Mouse (Mus musculus) CD4-positive, CD25-positive, alpha-beta regulatory T cell, adult 2 months (primary cell): ENCODE measurements around the gene Tcp11l1.

ENCODE experiments used
- DNase-seq: peaks from one replicate; pipeline ENCODE4 v3.0.0-alpha.2; 2012; ENCODE audit warnings: low read depth, low spot score

The Tcp11l1 gene

DNA sequence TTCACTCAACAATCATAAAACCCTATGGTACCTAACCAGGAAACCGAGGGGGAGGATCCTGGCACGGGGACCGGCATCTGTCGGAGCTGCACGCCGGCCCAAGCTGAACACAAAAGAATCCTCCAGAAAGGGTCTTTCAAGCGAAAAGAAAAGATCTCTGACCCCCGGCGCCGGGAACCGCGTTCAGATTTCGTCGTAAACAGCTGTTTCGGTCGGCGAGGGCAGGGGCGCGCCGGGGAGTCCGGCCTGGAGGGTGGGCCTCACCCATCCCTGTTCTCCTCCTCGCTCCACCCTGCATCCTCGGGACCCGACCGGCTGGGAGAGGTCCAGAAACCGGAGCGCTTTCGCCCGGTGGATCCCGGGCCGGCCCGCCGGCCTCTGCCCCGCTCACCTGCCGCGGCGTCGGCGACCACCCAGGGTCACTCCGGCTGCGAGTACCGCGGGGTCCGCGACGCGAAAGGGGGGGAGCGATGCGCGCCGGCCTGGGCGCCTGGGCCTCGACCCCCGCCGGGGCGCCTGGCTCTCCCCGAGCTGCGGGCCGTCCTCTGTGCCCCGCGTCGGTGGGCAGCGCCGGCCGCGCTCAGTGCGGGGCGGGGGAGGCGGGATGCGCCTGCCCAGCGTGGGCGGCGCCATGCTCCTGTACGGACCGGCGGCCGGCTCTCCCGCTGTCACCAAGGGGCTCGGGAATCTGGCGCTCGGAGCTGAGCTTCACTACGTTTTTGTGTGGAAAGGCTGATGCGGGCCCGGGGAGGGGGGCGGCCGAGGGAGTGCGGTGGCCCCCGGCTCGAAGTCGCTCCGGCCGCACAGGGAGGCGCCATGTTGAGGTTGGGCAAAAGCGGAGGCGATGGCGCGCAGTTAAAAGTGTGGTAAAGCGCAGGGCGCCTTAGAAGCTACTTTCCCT lies at the start of gene Tcp11l1:
Tcp11l1 (minus strand) TSS at position 585 of the 901 bp plus-strand sequence.
- DNase-seq: peak; percentile 25

DNA sequence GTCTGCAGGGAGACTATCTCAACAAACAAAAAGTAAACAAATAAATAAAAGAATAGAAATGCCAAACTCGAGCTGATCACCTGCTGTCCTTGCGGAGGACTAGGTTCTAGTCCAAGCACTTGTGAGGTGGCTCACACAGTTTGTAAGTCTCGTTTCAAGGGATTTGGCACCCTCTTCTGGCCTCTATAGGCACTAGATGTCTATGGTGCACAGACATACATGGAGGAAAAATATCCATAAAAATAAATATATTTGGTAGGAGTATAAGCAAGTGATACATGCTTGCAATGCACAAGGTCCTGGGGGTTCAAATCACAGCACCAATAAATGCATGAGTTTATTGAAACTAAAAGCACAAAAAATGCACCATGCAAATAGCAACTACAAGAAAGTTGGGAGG lies 38.6 kb upstream of the Tcp11l1 start:
- peak; percentile 12 for DNase-seq

DNA sequence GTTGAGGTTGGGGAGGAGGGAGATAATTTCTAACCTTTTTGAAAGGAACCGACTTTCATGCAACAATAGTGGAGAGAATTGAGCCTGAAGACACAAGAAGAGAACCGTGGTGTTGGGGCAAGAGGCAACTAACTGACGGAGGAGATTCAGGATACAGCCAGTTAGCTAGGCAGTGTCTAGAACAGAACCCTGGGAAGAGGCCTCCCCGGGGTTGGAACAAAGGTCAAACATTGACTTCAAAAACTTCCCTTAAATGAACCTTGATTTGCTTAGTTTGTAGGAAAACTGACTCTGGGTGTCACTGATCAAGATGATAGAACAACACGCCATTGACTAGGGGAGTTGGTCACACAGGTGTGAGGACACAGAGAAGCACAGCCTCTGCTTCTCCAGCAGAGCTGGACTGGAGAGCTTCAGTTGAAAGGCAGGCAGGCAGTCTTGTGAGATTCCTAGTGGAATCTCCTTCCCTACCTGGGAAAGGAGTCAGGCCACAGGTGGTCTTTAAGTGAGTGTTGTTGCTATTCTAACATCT lies 36.7 kb upstream of the Tcp11l1 start:
- DNase-seq: no peak

DNA sequence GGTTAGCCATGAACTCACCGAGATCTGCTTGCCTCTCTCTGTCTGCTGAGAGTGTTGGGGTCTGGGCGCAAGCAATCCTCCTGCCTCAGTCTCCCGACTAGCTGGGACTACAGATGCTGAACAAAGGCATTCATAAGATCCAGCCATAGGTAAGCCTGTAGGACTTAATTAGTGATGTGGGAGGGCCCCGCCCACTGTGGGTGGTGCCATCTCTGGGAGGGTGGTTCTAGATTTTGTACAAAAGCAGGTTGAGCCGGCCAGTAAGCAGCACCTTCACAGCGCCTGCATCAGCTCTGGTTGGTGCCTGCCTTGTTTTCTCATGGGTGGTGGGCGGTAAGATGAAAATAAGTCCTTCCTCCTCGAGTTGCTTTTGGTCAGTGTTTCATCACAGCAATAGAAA lies 34.3 kb upstream of the Tcp11l1 start:
- DNase-seq: no peak

DNA sequence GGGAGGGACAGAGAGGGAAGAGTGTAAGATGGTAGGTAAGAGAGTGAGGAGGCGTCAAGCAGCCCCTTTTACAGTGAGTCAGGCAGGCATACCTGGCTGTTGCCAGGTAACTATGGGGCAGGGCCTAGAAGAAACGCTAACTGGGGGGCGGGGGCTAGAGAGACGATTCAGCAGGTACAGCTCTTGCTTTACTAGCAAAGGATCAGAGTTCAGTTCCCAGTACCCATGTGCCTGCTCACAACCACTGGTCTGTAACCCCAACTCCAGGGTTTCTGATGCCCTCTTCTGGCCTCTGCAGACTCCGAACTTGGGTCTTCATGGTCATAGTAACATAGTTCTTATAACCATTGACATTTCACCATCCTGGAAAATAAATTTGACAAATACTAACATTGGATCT lies 32.0 kb upstream of the Tcp11l1 start:
- DNase-seq: no peak

DNA sequence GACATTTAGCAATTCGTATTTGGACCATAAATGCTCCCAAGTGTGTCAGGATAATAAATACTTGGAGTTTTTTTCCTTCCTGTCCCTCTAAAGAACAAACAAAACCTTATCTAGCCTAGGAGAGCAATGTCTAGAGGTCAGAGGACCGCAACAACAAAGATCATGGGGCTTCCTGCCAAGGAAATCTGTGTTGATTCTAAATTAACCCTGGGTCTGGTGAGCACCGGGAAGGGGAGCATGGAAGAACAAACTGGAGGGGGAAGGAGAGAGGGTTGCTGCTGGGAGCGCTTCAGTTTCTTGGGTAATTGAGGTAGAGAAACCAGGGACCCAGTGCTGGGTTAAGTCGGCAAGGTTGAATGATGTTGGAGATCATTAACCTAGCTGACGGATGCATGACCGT lies 31.2 kb upstream of the Tcp11l1 start:
- no peak for DNase-seq

DNA sequence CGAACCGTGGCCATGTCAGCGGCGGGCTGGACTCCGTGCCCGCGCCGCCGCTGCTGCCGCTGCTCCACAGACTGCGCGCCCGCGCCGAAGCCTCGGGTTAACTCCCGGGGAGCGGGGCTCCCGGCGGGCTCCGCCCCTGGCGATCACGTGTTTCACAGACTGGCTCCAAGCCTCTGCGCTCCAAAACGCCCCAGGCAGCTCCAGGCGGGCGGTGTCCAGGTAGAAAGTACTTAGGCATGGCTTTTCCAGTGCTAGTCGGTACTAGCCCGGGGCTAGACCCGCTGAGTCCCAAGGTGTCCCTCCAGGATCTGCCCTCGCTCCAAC lies 30.7 kb upstream of the Tcp11l1 start, which contains the start of gene Depdc7:
Depdc7 (minus strand) TSS at position 138 of the 324 bp plus-strand sequence.
- DNase-seq: peak; percentile 45

DNA sequence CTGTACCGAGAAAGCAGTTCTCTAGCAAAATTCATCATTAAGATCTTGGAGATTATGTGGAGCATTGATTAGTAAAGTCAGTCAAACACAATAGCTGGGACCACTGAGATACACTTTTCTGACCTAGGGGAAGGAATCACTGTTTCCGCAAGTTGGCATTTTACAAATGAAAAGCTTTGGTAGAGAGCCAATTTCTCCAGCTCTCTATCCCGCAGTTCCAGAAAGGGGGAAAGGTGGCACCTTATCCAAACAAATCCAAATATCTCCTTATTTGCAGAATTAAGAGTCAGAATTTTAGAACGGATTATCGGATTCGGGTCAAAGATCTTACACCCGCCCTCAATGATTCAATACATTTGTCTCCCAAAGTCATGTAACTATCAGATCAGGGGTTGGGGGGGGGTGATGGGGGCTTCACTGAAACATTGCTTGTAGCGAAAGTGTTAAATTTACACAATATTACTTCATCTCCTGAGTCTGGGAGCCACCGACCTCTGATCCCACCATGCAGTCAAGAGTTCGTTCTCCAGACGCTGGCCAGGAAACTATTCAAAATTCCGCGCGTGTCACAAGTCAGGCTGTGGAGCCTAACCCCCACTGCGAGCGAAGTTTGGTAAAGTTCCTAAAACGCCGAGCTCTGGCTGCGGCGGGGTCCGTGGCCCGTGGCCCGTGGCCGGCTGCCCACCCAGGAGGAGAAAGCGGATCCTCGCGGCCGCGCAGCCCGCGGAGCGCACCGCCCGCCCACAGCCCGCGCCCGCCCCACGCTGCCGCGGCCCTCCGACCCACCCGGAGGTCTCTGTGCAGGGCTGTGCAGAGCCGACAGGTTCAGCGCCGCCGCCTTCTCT lies 30.1 kb upstream of the Tcp11l1 start:
- DNase-seq: no peak

DNA sequence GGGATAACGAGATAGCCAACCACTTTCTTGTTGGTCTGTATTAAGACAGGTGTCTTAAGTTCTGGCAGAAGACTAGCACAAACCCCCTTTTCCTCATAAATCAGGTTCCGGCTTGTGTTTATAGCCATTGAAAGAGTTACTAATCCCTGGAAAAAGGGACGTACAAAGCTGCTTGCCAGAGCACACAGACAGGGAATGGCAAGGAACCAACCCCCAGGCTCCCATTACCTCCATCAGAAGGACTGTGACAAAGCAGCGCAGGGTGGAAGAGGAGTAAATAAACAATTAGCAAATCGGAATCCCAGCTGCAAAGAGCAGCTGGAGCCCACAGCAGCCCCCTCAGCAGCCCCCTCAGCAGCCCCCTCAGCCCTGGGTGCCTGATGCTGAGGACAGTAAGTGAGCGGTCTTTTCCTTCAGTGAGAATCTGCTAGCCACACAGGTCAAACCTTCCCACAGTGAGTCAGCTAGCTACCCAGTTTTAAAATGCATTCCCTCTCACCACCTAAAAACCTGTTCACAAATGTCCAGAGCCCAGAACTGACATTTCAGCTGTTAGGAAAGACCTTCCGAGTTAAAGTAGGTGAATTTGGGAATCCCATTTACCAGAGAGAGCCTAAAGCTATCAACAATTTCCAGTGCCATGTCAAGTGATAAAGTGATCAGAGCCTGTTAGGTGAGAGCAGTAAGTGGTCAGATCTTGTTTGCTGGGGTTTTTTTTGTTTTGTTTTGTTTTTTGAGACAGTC lies 29.2 kb upstream of the Tcp11l1 start:
- DNase-seq: no peak

DNA sequence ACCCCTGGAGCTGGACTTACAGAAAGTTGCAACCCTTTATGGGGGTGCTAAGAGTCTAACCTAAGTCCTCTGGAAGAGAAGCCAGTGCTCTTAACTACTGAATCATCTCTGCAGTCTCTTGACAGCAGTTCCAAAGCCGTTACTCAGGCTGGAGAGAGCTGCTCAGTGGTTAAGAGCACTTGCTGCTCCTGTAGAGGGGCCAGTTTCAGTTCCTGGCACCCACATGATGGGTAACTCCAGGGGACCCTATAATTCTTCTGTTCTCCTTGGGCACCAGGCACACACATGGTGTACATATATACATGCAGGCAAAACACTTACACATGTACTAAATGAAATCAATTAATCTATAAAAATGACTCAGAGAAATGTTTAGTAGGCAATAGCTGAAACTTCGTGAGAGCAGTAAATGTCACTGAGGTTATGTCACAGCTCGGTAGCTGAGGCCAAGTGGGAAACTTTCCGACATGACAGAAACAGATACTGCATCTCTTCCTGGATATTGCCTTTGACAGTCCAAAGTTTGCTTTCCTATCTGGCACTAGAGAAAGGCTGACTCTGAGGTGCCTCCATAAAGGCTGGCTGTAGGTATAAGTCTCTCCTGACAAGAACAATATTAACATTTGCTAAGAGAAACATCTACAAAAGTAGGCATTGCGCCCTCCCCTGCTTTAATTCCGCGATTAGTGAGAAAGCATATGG lies 28.4 kb upstream of the Tcp11l1 start:
- no peak for DNase-seq

DNA sequence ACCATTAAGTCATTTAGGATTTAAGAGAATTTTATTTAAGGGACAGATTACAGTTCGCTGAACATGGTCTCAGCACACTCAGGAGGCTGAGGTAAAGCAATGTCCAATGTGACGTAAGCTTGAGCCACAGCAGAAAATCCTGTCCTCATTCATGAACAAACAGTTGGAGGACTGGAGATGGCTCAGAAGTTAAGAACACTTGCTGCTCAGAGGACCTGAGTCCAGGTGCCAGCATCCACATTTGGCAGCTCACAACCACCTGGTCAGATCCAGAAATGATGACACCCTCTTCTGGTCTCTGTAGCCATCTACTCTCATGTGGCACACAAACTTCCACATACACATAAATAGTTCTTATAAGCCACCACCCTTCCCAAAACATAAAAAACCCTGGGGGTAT lies 27.7 kb upstream of the Tcp11l1 start:
- DNase-seq: no peak

DNA sequence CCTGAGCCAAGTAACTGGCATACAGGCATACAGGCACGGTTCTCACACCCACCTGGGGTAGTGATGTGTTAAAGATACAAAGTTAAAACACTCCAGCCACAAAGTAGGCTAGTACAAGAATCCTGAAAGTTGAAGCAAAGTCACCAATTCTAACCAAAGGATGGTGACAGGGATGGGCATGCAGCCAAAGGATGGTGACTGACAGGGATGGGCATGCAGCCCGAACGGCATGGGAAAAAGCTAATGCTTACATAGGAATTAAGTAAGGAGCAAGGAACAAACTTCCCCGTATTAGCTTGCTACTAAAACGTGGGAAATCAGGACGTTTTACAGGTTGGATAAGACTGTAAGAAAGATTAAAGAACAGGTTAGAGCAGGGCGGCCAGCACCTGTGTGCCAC lies 24.3 kb upstream of the Tcp11l1 start:
- DNase-seq: no peak

DNA sequence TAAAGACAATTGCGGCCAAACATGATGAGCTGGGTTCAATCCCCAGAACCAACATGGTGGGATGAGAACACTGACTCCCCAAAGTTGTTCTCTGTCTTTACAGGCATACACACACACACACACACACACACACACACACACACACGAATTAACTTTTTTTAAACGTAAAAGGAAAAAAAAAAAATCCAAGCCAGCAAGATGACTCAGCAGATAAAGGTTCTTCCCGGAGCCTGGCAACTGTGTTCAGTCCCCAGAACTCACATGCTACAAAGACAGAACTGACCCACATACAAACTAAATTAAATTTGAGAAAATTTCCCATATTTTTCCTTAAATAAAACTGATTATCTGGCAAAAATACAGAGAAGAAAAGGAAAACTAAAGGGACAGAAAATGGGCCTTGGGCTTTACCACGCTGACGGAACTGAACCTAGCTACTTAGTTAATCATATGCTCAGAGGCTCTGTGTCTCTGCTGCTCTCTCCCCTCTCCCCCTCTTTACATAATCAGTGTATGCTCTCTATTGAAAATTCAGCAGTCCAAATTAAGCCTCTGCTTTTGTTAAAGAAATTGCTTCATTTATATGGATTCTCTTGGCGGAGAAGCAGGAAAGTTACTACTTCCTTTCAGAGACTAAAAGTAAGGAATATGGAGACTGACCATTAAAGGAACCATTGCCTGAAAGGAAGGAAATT lies 20.7 kb upstream of the Tcp11l1 start:
- DNase-seq: no peak

DNA sequence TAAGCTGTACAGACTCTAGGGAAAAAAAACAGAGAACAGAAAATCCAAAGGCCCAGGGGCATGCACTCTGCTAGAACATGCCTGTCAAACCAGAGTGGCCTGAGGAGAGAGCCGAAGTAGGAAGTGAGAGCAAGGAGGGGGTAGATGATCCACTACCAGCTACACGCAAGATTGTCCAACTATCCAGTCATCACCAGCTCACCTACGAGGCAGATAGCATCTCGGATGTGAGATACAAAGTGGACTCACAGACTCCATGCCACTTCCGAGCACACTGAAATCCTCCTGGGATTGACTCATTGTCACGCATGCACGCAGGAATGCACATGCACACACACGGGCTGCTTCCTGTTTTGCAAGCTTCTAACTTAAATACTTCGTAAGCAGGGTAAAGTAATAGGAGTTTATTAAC lies 20.1 kb upstream of the Tcp11l1 start:
- no peak for DNase-seq

DNA sequence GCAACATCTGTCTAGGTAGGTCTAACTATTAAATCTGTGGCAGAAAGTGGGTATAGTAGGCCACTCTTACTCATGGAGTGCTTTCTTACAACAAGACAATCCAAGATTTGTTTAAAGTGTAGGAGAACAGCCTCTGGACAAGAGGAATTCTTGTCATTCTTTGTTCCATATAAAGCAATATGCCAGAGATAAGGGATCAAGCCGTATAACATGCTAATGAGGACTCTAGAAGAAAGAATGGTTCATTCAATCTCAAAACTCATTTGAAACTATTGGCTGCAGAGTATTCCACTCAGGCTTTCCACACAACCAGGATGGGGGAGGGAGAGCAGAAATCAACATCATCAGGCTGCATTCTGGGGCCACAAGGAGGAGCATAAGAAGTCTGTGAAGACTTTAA lies 15.4 kb upstream of the Tcp11l1 start:
- no peak for DNase-seq

DNA sequence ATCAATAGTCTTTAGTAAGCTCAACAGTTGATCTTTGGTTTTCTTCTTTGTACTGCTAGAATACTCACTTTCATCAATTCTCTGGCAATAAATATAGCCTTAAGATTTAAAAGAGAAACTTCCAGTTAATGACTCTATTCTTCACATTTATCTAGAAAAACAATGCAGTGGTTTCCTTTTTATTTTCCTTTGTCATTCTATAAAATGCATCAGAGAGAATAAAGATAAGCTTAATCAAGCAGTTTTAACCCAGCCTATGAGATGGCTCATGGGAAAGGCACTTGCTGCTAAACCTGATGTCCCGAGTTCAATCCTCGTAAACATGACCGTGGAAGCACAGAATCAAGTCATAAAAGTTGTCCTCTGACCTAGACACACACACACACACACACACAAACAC lies 10.1 kb upstream of the Tcp11l1 start:
- no peak for DNase-seq

DNA sequence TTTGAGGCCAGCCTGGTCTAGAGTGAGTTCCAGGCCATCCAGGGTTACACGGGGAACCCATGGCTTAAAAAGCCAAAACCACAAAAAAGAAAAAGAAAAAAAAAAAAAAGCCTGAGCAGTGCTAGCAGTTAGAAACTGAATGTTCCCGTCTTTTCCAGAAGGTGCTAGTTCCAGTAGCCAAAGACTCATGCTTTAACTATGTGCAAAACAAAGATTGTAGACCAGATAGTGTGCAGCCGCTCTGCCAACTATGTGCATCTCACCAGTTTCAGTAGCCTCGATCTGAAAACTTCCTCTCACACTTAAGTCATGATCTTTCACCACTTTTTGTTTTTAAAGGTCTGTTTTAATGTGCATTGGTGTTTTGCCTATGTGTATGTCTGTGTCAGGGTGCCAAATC lies 5.9 kb upstream of the Tcp11l1 start:
- no peak for DNase-seq

DNA sequence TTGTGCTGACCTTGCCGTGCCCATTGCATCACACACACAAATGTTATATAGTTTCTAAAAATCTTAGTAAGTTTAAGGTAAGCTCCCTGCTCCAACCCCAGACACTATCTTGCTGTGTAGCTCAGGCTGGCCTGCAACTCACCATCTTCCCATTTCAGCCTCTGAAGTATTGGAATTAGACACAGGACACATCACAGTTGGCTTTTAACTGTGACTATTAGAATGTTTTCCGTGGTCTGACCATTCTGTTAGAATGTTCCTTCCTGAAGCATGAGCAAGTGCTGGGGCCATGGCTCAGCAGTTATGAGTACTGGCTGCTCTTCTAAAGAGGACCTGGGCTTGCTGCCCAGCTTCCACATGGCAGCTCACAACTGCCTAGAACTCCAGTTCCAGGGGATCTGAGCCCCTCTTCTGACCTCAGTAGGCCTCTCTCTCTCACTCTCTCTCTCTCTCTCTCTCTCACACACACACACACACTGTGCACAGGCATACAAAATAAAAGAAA lies 5.3 kb upstream of the Tcp11l1 start:
- no peak for DNase-seq

DNA sequence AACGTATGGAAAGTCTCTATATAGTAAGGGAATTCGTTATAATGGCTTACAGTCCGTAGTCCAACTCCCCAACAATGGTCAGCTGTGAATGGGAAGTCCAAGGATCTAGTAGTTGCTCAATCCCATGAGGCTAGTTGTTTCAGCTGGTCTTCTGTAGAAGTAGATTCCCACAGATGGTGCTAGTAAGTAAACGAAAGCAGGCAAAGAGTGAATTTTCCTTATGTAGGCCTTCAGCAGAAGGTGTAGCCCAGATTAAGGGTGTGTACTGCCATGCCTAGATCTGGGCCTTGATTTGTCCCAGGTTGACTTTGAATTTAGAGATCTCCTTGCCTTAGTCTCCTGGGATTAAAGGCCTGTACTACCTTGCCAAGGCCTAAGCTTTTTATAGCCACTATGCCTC lies 4.3 kb upstream of the Tcp11l1 start, which contains the start of gene Pin1rt1:
Pin1rt1 (minus strand) TSS at position 101 of the 400 bp plus-strand sequence.
- DNase-seq: no peak

DNA sequence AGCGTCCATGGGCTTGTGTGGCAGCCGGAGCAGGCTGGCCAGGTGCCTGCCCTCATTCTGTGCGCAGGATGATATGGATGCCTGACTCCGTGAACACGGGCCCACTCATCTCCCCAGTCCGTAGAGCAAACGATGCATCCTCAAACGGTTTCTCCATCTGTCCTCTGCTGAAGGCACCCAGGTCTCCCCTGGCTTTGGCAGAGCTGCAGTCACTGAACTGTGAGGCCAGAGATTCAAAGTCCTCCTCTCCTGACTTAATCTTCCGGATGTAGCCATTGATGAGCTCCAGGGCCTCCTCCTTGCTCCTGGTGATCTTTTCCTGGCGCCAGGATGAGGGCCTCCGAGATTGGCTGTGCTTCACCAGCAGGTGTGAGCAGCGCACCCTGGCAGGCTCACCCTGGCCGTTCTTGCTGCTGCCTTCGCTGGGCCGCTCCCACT lies 2.3 kb upstream of the Tcp11l1 start:
- no peak for DNase-seq
